Mouse (Mus musculus): ENCODE data around the gene Pdk2.

The Pdk2 gene

DNA sequence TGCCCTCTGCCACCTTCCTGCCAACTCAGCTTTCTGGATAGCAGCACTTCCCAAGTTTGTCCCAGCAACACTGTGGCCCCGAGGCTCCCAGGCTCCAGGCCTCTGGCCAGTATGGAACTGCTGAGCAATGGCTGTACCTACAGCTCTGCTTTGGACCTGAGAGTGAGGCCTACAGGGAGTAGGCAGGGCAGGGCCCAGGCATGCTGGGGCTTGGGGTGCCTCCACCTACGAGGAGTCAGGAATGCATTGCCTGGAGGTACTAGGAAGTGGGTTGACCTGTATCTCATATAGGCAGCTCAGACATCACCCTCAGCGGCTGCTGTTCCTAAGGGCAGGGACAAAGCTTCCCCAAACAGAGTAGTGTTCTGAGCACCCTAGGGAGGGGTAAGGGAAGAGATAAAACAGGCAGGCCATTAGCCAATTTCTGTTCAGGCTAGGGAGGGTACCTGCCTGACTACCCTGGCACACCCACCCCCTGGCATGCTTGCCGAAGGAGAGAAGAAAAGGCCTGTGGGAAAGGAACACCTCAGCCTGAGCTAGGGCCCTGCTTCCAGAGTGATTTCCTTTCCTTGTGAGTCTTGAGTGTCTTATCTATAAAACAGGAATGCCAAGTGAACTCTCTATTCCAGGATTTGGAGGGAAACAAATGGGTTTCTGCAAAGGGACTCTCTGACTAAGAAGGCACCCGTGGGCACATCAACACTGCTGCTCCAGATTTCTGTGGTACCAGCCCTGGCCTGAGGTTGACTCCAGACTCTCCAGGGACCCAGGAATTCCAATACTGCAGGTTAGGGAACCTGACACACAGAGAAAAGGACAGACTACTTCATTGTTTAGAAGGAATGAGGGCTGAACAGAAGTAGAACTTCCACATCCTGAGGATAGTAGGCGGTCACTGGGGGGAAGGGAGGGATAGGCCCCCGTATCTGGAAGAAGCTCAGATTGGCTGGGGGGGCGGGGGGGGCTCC lies 29.3 kb upstream of the Pdk2 start:
- DNase-seq (ENCODE audit: low spot score in 2 of 2): no peak

DNA sequence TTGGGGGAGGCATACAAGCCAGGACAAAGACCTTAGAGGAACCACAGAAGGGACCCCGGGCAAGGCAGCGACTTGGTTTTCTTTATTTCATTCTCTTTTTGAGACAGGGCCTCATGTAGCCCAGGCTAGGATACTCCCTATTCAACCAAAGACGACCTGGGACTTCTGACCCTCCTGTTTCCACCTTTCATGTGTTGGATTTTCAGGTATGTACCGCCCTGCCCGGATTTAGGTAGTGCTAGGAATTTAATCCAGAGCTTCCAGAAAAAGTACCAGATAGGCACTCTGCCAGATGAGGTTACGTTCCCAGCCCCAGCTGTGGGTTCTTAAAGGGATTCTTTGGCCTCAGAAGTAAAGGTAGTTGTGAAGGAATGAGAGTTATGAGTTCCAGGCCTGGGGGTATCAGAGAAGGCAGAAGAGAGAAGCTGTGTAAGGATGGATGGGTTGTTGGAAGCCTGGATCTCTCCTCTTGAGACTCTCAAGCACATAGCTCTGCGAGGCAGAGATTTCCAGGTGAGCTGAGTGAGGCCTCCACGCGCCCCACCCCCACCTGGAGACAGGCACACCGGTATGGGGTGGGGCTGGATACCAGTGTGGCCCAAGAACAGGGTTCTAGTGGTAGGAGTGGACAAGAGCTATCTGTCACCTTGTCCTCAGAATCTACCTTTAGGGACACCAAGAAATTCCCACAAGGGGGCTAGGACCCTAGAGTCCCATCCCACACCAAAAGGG lies 28.2 kb upstream of the Pdk2 start:
- DNase-seq (ENCODE audit: low spot score in 2 of 2): no peak

DNA sequence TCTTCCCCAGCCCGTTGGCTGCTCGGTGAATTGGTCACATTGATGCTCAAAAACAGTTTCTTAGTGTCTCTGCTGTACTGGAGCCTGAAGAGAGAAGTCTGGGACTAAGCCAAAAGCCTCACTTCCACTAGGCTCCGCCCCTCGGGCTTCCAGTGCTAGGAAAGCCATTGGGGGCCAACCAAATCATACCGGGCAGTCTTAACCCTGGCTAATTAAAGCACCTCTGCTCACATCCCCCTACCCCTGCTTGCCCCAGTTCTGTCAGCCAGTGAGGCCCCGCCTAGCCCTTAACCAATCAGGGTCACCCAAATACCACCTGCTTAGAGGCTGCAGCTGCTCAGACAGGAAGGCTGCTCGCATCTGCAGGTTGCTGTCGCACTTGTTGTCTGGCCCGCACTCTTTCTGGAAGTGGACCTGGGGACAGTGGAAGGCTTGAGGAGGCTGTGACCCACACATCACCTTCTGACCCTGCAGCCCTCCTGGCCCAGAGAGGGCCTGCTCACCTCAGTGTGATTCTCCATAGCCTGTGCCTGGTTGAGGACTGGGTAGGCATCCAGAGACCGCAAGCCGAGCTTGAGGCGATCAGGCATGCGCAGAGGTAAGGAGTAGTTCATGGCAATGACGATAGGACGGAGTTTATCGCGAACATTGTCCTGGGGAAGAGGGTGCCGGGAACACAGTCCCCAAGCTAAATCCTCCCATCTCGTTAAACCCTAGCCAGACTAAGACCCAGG lies 15.8 kb upstream of the Pdk2 start:
- DNase-seq (ENCODE audit: low spot score in 2 of 2): no peak

DNA sequence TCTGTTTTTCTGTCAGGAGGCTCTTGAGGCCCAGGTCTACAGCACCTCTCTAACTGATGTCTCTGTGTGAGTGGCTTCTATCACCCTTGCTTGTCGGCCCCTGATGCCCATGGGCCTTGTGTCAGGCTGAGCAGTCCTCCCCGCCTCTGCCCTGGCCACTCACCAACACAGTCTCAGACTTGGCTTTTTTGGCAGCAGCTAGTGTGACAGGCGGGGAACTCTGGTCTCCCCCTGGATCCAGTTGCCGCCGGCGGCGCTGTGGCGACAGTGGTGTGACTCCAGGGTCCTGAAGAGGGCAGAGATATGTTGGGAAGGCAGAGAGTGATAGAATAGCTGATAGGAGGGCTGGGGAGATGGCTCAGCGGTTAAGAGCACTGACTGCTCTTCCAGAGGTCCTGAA lies 11.9 kb upstream of the Pdk2 start:
- DNase-seq (ENCODE audit: low spot score in 2 of 2): no peak

DNA sequence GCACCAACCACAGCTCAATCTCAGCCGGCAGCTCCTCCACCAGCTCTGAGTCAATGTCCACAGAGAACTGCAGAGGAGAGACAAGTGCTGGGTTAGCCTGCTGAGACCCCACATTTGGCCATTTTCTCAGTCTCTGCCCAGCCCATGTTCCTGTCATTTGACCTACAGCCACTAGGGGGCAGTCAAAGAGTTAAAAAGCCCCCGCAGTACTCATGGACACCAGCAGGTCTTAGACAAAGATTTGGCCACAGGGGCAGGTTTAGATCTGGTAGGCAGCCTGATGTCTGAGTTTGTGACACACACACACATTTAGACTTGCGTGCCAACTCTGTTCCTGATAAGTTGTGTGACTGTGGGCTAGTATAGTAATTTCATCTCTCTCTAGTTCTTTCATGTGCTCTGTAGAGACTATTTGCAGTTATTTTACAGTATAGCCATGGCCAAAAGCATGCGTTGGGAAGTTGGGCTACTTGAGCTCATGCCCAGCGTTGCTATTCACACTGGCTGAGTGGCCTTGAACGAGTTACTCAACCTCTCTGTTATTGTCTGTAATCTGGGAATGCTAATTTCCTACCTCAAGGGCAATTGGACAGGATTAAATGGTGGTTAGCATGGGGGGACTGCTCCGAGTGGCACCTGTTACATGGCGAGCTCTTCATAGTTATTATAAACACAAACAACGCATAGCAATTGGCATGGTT lies 6.0 kb upstream of the Pdk2 start:
- DNase-seq (ENCODE audit: low spot score in 2 of 2): peak; percentile 58 to 68

DNA sequence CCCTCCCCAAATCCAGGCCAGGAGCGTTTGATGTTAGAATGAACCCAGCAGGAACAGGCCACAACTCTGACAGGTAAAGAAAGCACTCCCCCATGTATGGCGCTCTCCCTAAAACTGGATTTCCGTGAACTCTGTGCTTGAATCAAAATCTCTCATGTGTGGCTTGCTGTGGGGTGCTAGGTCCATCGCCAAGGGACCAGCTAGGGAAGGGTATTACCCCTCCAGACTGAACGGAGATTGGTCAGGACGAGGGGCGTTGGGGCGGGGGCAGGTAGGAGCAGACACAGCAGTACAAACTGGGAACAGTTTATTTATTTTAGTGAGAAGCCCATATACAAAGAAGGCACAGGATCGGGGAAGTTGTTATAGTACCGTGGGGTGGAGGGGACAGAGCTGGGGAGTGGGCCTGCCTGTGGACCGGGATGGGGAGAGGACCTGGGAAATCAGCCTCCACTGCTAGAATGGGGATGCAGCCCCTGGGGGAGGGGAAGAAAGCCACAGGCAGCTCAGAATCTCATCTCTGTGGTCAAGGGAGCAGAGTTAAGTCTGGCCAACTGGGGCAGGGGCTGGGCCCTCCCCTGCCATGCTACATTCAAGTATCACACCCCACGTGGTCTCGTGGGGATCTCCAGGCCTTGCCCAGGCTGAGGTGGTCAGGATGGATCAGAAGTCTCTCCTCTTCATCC lies 3.2 kb upstream of the Pdk2 start:
- DNase-seq (ENCODE audit: low spot score in 2 of 2): no peak

DNA sequence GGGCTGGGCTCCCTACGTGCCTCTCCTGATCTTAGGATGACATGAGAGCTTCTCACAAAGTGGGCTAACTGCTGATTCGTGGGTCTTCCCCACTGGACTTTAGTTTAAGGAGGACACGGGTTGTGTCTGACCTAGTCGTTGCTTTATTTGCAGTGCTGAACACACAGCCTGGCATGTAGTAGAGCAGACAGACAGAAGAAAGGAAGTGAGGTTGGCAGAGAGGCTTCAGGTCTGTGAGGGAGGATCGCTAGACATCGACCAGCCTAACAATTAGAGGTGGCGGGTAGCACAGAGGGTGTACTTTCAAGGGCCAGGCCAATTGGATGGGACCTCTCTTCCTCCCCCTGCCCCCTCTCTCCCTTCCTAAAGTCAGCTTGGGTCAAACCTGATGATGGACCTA lies 2.5 kb upstream of the Pdk2 start:
- DNase-seq (ENCODE audit: low spot score in 2 of 2): no peak

DNA sequence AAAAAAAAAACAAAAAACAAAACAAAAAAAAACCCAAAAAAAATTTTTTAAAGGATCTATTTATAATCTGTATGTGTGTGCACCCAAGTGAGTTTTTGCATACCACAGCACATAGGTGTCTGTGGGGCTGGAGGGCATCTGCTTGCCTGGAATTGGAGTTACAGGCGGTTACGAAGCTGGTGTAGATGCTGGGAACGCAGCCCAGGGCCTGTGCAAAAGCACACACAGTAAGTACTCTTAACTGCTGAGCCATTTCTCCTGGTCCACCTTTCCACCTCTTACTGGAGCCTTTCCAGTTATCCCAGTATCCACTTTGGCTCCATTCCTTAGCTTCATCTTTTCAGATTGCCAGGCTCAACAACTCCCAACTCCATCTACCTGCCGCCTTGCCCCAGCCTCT lies 1.9 kb upstream of the Pdk2 start:
- no peak for DNase-seq (ENCODE audit: low spot score in 2 of 2)

DNA sequence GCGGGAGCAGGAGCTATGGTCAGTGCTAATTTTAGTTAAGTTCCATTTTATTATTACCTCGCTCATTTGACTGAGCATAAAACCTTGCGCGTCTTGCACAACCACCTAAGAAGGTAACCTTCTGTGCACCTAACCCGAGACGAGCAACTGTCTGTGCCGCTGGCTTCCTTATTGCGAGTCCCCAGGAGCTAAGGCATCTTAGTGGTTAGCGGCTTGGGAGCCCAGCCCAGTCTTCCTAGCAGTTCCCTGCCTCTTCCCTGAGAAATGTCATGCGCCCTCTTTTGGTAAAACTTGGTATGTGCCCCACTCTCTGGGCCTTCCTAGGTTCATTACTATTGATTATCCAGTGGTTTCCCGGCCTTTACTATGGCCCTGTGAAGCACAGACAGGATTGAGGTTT lies 942 bp upstream of the Pdk2 start:
- DNase-seq (ENCODE audit: low spot score in 2 of 2): peak; percentile 48 to 57

DNA sequence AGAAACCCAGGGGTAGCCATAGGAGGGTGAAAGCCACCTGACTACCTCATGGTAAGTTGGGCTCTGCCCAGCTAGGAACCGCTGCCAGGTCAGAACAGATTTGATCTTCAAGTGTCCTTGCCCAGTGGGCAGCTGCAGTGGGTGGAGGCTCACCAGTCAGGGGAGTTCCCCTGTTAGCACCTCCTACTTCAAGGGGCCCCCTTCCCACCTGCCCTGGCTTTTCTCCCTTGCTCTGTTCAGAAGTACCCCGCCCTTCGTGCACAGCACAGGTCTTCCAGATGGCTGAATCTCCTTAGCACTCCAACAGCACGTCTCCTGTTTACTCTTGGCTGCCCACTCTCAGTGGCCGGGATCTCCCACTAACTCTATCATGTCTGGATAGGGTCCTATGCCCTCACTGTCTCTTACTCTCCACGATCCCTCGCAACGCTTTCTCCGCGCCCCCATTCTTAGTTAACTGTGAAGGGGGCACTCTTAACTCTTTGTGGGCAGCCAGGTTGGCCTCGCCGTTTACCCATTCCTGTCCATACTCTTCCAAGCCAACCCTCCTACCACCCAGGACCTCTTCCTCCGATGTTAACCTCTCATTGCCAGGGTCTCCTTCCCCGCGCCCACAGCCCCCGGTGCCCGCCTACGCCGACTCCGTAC lies 539 bp downstream of the Pdk2 start:
- peak; percentile 19 to 50 for DNase-seq (ENCODE audit: low spot score in 2 of 2)

DNA sequence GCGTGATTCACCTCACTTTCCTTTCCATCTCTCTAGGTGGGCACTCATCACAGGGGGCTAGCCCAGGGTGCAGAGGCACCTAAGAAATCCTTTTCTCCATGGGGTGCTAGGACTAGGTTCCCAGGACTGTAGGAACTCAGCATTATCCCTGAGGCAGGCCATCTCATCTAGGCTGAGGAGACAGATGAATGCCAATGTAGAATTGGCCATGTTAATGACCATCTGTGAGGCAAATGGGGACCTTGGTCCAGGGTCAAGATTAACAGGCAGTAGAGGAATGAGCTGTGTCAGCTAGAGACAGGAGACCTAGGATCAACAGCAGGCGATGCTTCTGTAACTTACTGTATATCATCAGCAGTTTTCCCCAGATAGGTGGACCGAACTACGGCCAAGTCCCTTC lies 1.4 kb downstream of the Pdk2 start:
- no peak for DNase-seq (ENCODE audit: low spot score in 2 of 2)

DNA sequence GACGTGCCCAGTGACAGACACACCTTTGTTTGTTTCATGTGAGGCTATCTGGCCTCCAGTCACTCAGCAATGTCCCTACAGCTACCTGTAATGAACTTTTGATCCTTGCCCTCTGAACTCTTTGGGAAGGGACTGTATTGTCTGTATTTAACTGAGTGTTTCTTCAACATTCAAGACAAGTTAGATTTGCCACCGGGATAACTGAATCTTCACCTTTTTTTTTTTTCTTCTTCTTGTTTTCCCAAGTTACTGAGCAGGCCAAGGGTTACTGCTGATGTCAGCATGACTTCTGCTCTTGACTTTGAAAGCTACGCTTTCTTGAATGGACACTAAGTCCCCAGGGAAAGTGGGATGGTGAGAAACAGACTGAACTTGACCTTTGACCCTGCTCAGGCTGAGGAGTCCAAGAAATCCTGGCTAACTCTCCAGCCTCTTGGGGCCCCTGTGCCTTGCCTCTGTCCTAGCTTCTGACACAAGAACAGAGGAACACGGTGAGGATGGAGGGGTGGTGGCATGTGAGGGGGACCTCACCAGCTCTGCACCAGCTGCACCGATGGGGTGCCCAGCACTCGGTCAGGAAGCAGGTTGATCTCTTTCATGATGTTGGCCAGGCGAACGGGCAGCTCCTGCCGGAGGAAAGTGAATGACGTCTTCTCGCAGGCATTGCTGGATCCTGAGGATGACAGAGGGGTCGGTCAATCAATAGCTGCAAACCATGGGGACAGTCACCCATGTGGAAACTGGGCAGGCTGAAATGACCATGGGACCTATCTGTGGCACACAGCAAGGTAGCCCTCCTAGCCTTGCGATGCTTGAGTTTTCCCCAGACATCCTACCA lies 2.1 kb downstream of the Pdk2 start:
- no peak for DNase-seq (ENCODE audit: low spot score in 2 of 2)

DNA sequence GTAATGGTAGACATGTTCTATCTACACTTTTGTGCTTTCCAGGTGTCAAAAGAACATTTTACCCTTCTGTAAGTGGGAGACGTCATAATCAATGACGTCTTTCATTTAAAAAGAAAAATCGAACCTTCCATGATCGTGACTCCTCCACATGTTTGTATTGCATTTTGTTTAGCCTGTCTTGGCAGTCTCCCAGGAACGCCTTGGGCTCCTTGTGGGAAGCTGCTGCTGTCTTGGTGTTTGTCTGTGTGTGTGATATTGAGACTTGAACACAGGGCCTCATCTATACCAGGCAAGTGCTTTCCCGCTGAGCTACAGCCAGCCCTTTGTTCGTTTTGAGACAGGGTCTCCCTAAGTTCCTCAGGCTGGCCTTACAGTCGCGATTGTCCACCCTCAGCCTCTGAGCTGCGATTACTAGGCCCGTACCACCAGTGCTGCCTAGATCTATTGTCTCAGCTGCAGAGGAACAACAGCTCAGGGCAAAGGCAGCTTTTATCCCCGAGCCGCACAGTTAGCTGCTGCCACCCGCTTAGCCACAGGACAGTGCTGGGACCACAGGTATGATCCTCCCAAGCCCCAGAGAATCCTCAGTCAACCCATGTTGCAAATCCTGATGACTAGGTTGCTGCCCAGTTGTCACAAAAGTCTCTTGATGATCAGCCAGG lies 2.9 kb downstream of the Pdk2 start:
- DNase-seq (ENCODE audit: low spot score in 2 of 2): no peak

DNA sequence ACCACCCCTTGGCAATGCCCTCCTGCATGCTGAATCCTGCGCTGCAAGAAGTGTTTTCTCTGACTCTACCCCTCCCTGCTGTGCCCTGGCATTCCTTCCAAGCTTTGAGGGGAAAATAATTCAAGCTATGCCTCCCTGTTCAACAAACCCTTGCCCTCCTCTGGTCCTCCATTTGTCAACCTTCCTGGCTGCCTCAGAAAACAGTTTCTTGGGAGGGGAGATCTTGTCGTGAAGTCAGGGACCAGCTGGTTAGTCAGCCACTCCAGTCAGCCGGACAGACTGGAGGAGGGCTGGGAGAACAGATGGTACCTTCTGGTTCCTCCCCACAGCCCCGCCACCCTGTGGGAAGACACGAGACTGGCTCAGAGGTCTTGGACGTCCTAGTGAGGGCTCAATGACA lies 3.8 kb downstream of the Pdk2 start:
- DNase-seq (ENCODE audit: low spot score in 2 of 2): no peak

DNA sequence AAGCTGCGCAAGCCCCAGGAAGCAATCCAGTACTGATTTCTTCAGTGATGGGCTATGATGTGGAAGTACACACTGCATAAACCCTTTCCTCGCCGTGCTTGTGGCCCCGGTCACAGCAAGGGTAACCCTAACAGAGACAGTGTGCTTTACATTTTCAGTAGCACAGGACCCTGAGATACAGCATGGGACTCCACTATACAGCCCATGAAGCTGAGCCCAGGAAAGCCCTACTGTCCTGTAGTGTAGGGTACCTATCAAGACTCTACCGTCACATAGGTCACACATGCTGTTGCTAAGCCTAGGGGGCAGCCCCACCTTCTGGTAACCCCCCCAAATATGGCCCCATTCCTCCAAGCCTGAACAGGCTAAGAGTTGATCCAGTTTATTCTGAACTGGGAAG lies 4.6 kb downstream of the Pdk2 start:
- no peak for DNase-seq (ENCODE audit: low spot score in 2 of 2)

DNA sequence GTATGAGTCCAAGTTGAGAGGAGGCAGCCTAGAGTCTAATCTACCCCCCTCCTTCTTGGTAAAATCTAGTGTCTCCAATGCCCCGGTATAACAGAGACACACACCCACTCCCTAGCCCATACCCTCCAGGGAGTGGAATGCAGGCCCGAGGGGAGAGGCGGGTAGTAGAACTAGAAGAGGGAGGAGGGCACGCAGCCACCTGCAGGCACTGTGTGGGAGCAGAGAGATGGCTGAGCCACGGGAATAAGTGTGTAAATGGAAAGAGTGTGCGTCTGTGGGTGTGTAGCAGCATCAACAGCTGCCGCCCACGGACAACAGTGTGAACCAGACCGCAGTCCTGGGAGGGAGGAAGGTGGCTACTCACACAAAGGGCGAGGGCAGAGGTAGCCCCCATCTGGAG lies 6.3 kb downstream of the Pdk2 start:
- no peak for DNase-seq (ENCODE audit: low spot score in 2 of 2)

DNA sequence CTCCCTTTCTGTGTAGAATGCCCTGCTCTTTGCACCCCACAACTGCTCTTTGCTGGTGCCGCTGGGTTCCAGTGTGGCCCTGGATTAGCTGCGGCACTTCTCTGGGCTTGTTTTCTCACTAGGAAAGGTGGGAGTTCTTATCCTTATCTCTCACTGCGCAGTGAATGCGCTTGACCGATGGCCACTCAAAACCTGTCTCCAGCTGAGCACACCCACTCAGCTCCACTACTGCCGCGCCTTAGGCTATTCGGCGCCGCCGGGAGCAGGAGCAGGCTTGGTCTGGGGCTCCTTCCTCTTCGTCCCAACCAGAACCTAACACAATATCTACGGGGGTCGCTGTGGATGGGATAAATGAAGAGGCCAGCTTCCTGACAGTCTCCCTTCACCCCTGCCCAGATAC lies 7.5 kb downstream of the Pdk2 start:
- DNase-seq (ENCODE audit: low spot score in 2 of 2): no peak

DNA sequence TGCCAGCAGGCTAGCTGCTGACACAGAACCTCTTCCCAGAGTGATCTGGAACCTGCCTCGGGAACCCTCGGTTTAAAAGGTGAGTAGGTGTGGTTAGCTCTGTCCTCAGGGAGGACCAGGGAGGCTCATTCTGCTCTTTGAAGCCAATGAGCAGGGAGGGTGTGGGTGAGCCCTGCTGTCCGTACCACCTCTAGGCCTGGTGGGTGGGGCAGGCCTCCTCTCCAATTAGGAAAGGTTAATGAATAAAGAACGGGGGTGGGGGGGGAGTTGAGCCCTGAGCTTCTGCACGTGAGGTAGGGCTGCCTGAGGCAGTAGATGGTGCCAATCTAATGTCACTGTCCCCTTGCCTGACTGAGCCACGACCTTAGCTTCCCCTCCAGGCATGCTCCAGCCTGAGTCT lies 8.2 kb downstream of the Pdk2 start:
- DNase-seq (ENCODE audit: low spot score in 2 of 2): no peak

DNA sequence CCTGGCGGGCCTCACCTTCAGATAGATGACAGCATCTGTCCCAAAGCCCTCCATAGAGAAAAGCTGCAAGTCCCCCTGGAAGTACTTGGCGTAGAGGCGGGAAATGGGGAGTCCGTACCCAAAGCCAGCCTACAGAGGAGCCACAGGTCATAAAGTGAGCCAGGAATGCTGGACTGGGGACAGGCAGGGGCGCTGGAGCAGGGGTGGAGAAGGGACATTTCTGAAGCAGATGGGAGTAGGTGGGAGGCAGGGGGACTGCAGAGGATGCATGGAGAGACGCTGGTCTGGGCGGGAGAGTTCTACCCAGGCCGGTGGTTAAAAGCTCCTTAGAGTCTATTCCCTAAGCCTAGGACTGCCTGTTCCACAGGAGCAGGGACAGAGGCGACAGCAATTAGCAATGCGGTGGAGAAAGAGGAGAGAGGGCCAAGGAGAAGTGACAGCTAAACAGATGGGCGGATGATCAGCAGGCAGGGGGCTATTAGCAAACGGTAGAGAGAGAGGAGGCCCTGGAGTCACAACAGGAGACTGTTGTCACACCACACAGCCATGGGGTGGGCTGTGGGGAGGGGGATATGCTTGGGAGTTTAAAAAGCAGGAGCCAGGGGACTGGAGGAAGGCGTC lies 13.2 kb downstream of the Pdk2 start:
- no peak for DNase-seq (ENCODE audit: low spot score in 2 of 2)

Measured in natural killer cell, adult 2 months (primary cell).